Mouse (Mus musculus) frontal cortex, adult (tissue): ENCODE measurements around the gene Ppard.
A peak's percentile ranks its signal among the peaks of the same experiment; 100 is the strongest.

Source experiments
- ATAC-seq: cut with Nextera tagmentation; 2 replicates; pipeline ENCODE4 v1.9.2; 2017; ENCODE audit warnings: mild to moderate bottlenecking, moderate library complexity, mixed read lengths; ENCODE audit not compliant: low TSS enrichment

Ppard gene

GRCm38 (mm10) chr17:28340578-28340977 is 108.1 kb downstream of the Ppard start:
- no peak for ATAC-seq

GRCm38 (mm10) chr17:28341091-28341490 is 108.6 kb downstream of the Ppard start:
- 0 out of 2 replicates have a peak, but pooled peaks have one; percentile 20 for ATAC-seq

- no peak for ATAC-seq
These were observed 111.6 kb downstream of the Ppard start for GRCm38 (mm10) chr17:28344050-28344607.

- no peak for ATAC-seq
These were observed 112.2 kb downstream of the Ppard start for GRCm38 (mm10) chr17:28344670-28345069.

- no peak for ATAC-seq
These were observed 112.8 kb downstream of the Ppard start for GRCm38 (mm10) chr17:28345271-28345721.

- no peak for ATAC-seq
These were observed 113.4 kb downstream of the Ppard start for GRCm38 (mm10) chr17:28345882-28346281.

- no peak for ATAC-seq
These were observed 114.8 kb downstream of the Ppard start for GRCm38 (mm10) chr17:28347327-28347726.

GRCm38 (mm10) chr17:28348211-28348610 is 115.7 kb downstream of the Ppard start:
- ATAC-seq: no peak

GRCm38 (mm10) chr17:28349264-28349880 is 116.9 kb downstream of the Ppard start:
- ATAC-seq: no peak

- no peak for ATAC-seq
These were observed 117.5 kb downstream of the Ppard start for GRCm38 (mm10) chr17:28349901-28350465.

GRCm38 (mm10) chr17:28350466-28351352 is 118.2 kb downstream of the Ppard start, which contains the start of gene Tead3:
TSS of gene Tead3 (minus strand) at chr17:28350817.
- no peak for ATAC-seq
